Mouse (Mus musculus): ENCODE measurements at regions not wholly inside any gene's neighbourhood (a gene's known extent, or its start where the extent isn't known, plus 50 kb on each side); places are given as distances from the start of the nearest gene placed in this dataset.
A peak's percentile ranks its signal among the peaks of the same experiment; 100 is the strongest.

- DNase-seq, result no peak
Observed at GRCm38 (mm10) chr9:67165486-67165885, 116.3 kb upstream of the Tpm1 start.

- no peak for DNase-seq
Observed at GRCm38 (mm10) chr9:67163746-67164145, 114.5 kb upstream of the Tpm1 start.

GRCm38 (mm10) chr9:67160785-67161455 lies 111.7 kb upstream of the Tpm1 start:
- no peak for DNase-seq

GRCm38 (mm10) chr9:67160350-67160749 lies 111.1 kb upstream of the Tpm1 start:
- DNase-seq, result no peak

GRCm38 (mm10) chr9:67156590-67157259 lies 107.5 kb upstream of the Tpm1 start:
- peak; percentile 20 for DNase-seq

GRCm38 (mm10) chr9:67154062-67154461 lies 104.9 kb upstream of the Tpm1 start:
- DNase-seq, result no peak

GRCm38 (mm10) chr9:67153333-67153732 lies 104.1 kb upstream of the Tpm1 start:
- no peak for DNase-seq

GRCm38 (mm10) chr9:67147656-67148055 lies 98.5 kb upstream of the Tpm1 start:
- no peak for DNase-seq

- no peak for DNase-seq
Observed at GRCm38 (mm10) chr9:67145392-67145791, 96.2 kb upstream of the Tpm1 start.

GRCm38 (mm10) chr9:67144511-67144910 lies 95.3 kb upstream of the Tpm1 start:
- DNase-seq, result no peak

- DNase-seq, result no peak
Observed at GRCm38 (mm10) chr9:67140319-67140887, 91.2 kb upstream of the Tpm1 start.

GRCm38 (mm10) chr9:67137681-67138080 lies 88.5 kb upstream of the Tpm1 start:
- no peak for DNase-seq

GRCm38 (mm10) chr9:67137141-67137540 lies 87.9 kb upstream of the Tpm1 start:
- DNase-seq, result no peak

- no peak for DNase-seq
Observed at GRCm38 (mm10) chr9:67136166-67136565, 87.0 kb upstream of the Tpm1 start.

- peak; percentile 8 for DNase-seq
Observed at GRCm38 (mm10) chr9:67134378-67134777, 85.2 kb upstream of the Tpm1 start.

- DNase-seq, result no peak
Observed at GRCm38 (mm10) chr9:67132370-67132769, 83.2 kb upstream of the Tpm1 start.

GRCm38 (mm10) chr9:67130730-67131440 lies 81.7 kb upstream of the Tpm1 start:
- DNase-seq, result no peak

- no peak for DNase-seq
Observed at GRCm38 (mm10) chr9:67129891-67130290, 80.7 kb upstream of the Tpm1 start.

GRCm38 (mm10) chr9:67129095-67129494 lies 79.9 kb upstream of the Tpm1 start:
- no peak for DNase-seq

- no peak for DNase-seq
Observed at GRCm38 (mm10) chr9:67121691-67122090, 72.5 kb upstream of the Tpm1 start.

- no peak for DNase-seq
Observed at GRCm38 (mm10) chr9:67118880-67119644, 69.9 kb upstream of the Tpm1 start.

GRCm38 (mm10) chr9:67118429-67118828 lies 69.2 kb upstream of the Tpm1 start:
- DNase-seq, result no peak

GRCm38 (mm10) chr9:67117639-67118038 lies 68.4 kb upstream of the Tpm1 start:
- DNase-seq, result no peak

All from thymus, postnatal 14 days (tissue).